Mouse (Mus musculus) liver, embryonic 14.5 days (tissue): ENCODE measurements around the gene Ccdc177. TPM values are rescaled to one million over a fixed set of nuclear protein-coding genes. Genes with fewer than 3 reads are reported as not detected.
A peak's percentile ranks its signal among the peaks of the same experiment; 100 is the strongest.

Source experiments
- ATAC-seq: fragments of 200-750 bp; cut with Nextera tagmentation; 2 replicates; pipeline ENCODE4 v1.8.0; 2017; ENCODE audit warnings: moderate number of reproducible peaks, mild to moderate bottlenecking, moderate library complexity; ENCODE audit not compliant: insufficient read depth
- DNase-seq, 3 experiments: peaks; one replicate each; pipeline ENCODE4 v3.0.0-alpha.2; 2012 to 2013; ENCODE audit warnings: low read depth in 3 of 3, low spot score in 3 of 3
- H3K27ac ChIP-seq: fragments of 300-500 bp; sonication (generic); 2 replicates; pipeline ENCODE4 v1.5.1; 2014; ENCODE audit warnings: moderate library complexity, mild to moderate bottlenecking, control low read depth, inconsistent platforms
- H3K27me3 ChIP-seq: fragments of 300-500 bp; sonication (generic); 2 replicates; pipeline ENCODE4 v1.6.1; 2014; ENCODE audit warnings: mild to moderate bottlenecking, low read length, moderate library complexity; ENCODE audit not compliant: control insufficient read depth, insufficient read depth
- H3K36me3 ChIP-seq: fragments of 300-500 bp; sonication (generic); replicated peaks from 2 replicates; pipeline ENCODE4 v1.6.1; 2014; ENCODE audit warnings: low read depth; ENCODE audit not compliant: control insufficient read depth, insufficient read depth
- H3K4me1 ChIP-seq, 2 experiments: fragments of 200-500 bp in 1 of 2; fragments of 300-500 bp in 1 of 2; sonication (generic) in 1 of 2; replicated peaks; 2 replicates each; pipeline ENCODE4 v1.6.1; 2012 to 2014; ENCODE audit warnings: antibody characterized with exemption in 1 of 2, inconsistent platforms in 1 of 2, low read length in 1 of 2; ENCODE audit not compliant: control insufficient read depth in 2 of 2, insufficient read depth in 2 of 2
- H3K4me2 ChIP-seq: fragments of 300-500 bp; sonication (generic); 2 replicates; pipeline ENCODE4 v1.6.1; 2014; ENCODE audit warnings: low read depth, mild to moderate bottlenecking, control low read depth, moderate library complexity
- H3K4me3 ChIP-seq, 2 experiments: fragments of 200-500 bp in 1 of 2; fragments of 300-500 bp in 1 of 2; sonication (generic) in 1 of 2; 2 replicates each; pipeline ENCODE4 v1.5.1; 2012 to 2014; ENCODE audit warnings: low read depth in 2 of 2, low read length in 2 of 2, mild to moderate bottlenecking in 2 of 2, control low read depth in 1 of 2, inconsistent platforms in 1 of 2, moderate library complexity in 1 of 2; ENCODE audit not compliant: insufficient read depth in 1 of 2
- H3K9ac ChIP-seq: fragments of 300-500 bp; sonication (generic); replicated peaks from 2 replicates; pipeline ENCODE4 v1.6.1; 2014; ENCODE audit warnings: mild to moderate bottlenecking, control low read depth, moderate library complexity
- H3K9me3 ChIP-seq: fragments of 300-500 bp; sonication (generic); 2 replicates; pipeline ENCODE4 v1.6.1; 2016; ENCODE audit warnings: low read length, mixed read lengths; ENCODE audit not compliant: control insufficient read depth
- CTCF ChIP-seq: IDR thresholded peaks from 2 replicates; pipeline ENCODE4 v1.5.1; 2016; ENCODE audit warnings: antibody characterized with exemption, low read depth, control low read depth
- EP300 ChIP-seq: IDR thresholded peaks from 2 replicates; pipeline ENCODE4 v1.6.1; 2016; ENCODE audit warnings: antibody characterized with exemption, low read depth
- WGBS: fragments of 180-500 bp; shearing (Covaris S2); extraction: QIAGEN DNeasy Blood & Tissue Kit; methylation state at CpG from one replicate; pipeline ENCODE4 v1.1.7; 2014; ENCODE audit not compliant: insufficient replicate concordance; 5-methylcytosine and 5-hydroxymethylcytosine counted together
- polyA plus RNA-seq, 2 experiments: library from polyadenylated mRNA; depleted of rRNA in 1 of 2; stranded (reverse) in 1 of 2; unstranded in 1 of 2; fragments of >200 nt; fragmentation: Nextera tagmentation in 1 of 2; extraction: Ambion mirVana in 1 of 2; gene quantifications; 2 replicates each; pipeline versions ENCODE4 v1.2.1 to v1.2.3; 2012 to 2014

Ccdc177 gene
- polyA plus RNA-seq, 2 experiments, result not detected

GRCm38 (mm10) chr12:80801443-80801842 lies 41.0 kb upstream of the Ccdc177 start:
- H3K4me1 ChIP-seq, result peaks cover 9 to 19% of the 10 kb centered on the region in 2 experiments

GRCm38 (mm10) chr12:80800156-80800555 lies 39.7 kb upstream of the Ccdc177 start:
- H3K4me1 ChIP-seq, result peaks cover 10 to 22% of the 10 kb centered on the region in 2 experiments
- TF ChIP-seq EP300 (no peak), CTCF (no peak)
- no peaks in the 10 kb centered on the region for H3K9me3 ChIP-seq
- DNase-seq (no peak), ATAC-seq (no peak)
- no peak overlapping the region for H3K4me3 ChIP-seq
- 90% methylated on average over 3 of the region's 3 CpGs for WGBS
- no peak overlapping the region for H3K4me2 ChIP-seq
- no peak overlapping the region for H3K9ac ChIP-seq
- H3K27me3 ChIP-seq, result no peaks in the 10 kb centered on the region
- H3K27ac ChIP-seq, result no peak overlapping the region
- H3K36me3 ChIP-seq, result no peaks in the 10 kb centered on the region; the same call in 1 of the 2 replicates

More at GRCm38 (mm10) chr12:80801443-80801842, 41.0 kb upstream of the Ccdc177 start:
- no peak for TF ChIP-seq EP300
- TF ChIP-seq CTCF, result peak; percentile 50
- DNase-seq, result no peak
- no peak for ATAC-seq
- Histone ChIP-seq H3K9me3 (no peaks in the 10 kb centered on the region), H3K4me2 (no peak overlapping the region), H3K36me3 (no peaks in the 10 kb centered on the region; the same call in 1 of the 2 replicates), H3K9ac (no peak overlapping the region), H3K27ac (no peak overlapping the region), H3K27me3 (no peaks in the 10 kb centered on the region), H3K4me3 (no peak overlapping the region)
- 88% methylated on average over 1 of the region's 1 CpGs for WGBS

- TF ChIP-seq EP300 (no peak), CTCF (no peak)
- ATAC-seq (no peak), DNase-seq (no peak)
- no peaks in the 10 kb centered on the region for H3K9me3 ChIP-seq
- H3K27me3 ChIP-seq, result no peaks in the 10 kb centered on the region
- no peak overlapping the region for H3K4me3 ChIP-seq
- peaks cover 14 to 22% of the 10 kb centered on the region in 2 experiments for H3K4me1 ChIP-seq
- H3K27ac ChIP-seq, result no peak overlapping the region
- H3K36me3 ChIP-seq, result peaks cover 8% of the 10 kb centered on the region
- no peak overlapping the region for H3K4me2 ChIP-seq
- H3K9ac ChIP-seq, result no peak overlapping the region
Observed at GRCm38 (mm10) chr12:80798271-80798670, 37.8 kb upstream of the Ccdc177 start.

- no peak overlapping the region for H3K4me3 ChIP-seq
- DNase-seq, result no peak
- H3K4me2 ChIP-seq, result no peak overlapping the region
- H3K9me3 ChIP-seq, result no peaks in the 10 kb centered on the region
- no peak overlapping the region for H3K27ac ChIP-seq
- TF ChIP-seq EP300, result no peak
- no peak for TF ChIP-seq CTCF
- no peak overlapping the region for H3K9ac ChIP-seq
- ATAC-seq, result no peak
- H3K4me1 ChIP-seq, result peaks cover 23 to 31% of the 10 kb centered on the region in 2 experiments
- H3K27me3 ChIP-seq, result no peaks in the 10 kb centered on the region
- WGBS, result 39% methylated on average over 2 of the region's 2 CpGs
- peaks cover 10% of the 10 kb centered on the region for H3K36me3 ChIP-seq
Observed at GRCm38 (mm10) chr12:80794935-80795785, 34.7 kb upstream of the Ccdc177 start.

GRCm38 (mm10) chr12:80794522-80794921 lies 34.0 kb upstream of the Ccdc177 start:
- Histone ChIP-seq H3K27ac (no peak overlapping the region), H3K9me3 (no peaks in the 10 kb centered on the region), H3K4me2 (no peak overlapping the region), H3K27me3 (no peaks in the 10 kb centered on the region), H3K4me1 (peaks cover 28 to 35% of the 10 kb centered on the region in 2 experiments), H3K36me3 (peaks cover 10% of the 10 kb centered on the region), H3K4me3 (no peak overlapping the region), H3K9ac (no peak overlapping the region)
- no peak for TF ChIP-seq CTCF
- TF ChIP-seq EP300, result no peak
- WGBS, result 79% methylated on average over 4 of the region's 4 CpGs
- ATAC-seq (no peak), DNase-seq (no peak)
